Mouse (Mus musculus) adrenal gland, adult 18-20 months (tissue): ENCODE results near the gene Mnd1. TPM values are rescaled to one million over a fixed set of nuclear protein-coding genes. Genes with fewer than 3 reads are reported as not detected.

ENCODE experiments used
- DNase-seq, 2 experiments: peaks; one replicate each; pipeline ENCODE4 v3.0.0; 2021 to 2022; ENCODE audit warnings: low spot score in 2 of 2
- total RNA-seq, 2 experiments: library from RNA; stranded (reverse); gene quantifications; 1 replicate in 1 of 2; 2 replicates in 1 of 2; pipeline ENCODE4 v1.2.3; 2021

Gene Mnd1
- total RNA-seq, 2 experiments from 2014 or later: 9.8 to 10.2 TPM

- no peak for DNase-seq
Observed at GRCm38 (mm10) chr3:84165391-84165790, 9.8 kb upstream of the Mnd1 start.

- no peak for DNase-seq
Observed at GRCm38 (mm10) chr3:84157559-84158350, 2.2 kb upstream of the Mnd1 start.

DNA sequence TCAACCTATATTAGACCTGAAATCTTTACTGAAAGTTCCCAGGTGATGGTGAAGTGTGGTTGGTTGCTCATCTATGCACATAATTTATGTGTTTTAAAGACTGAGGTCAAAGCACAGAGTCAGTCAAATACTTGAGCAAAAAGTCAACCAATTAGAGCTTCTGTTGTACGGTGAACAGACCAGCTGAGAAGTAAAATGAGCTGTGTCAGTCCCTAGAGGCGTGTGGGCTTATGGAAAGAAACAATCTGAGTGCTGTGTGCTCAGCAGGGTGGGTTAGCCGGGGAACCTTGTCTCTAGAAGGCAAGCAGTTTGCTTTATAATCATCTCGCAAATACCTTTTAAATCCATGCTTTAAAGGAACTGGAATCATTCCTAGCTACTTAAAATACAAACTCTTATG, 1.4 kb upstream of the Mnd1 start:
- DNase-seq: no peak

- no peak for DNase-seq
Observed at GRCm38 (mm10) chr3:84156105-84156504, 519 bp upstream of the Mnd1 start.

- no peak for DNase-seq
Observed at GRCm38 (mm10) chr3:84155146-84155545, 440 bp downstream of the Mnd1 start.

GRCm38 (mm10) chr3:84154721-84155141, 855 bp downstream of the Mnd1 start:
- no peak for DNase-seq

DNA sequence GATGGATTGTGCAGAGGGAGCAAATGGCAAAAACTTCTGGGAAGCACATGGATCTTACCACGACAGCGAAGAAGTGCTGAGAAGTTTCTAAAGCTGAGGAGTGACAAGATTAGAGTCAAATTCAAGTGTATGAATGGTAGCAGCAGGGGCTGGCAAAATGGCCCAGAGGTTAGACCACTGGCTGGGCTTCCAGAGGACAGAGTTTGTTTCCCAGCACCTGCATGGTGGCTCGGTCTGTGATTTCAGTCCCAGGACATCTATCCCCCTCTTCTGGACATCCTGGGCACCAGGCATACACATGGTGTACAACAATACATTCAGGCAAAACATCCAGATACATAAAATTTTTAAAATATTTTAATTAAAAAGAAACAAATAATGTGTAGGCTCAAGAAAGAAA, 5.8 kb downstream of the Mnd1 start:
- no peak for DNase-seq

GRCm38 (mm10) chr3:84140947-84141346, 14.6 kb downstream of the Mnd1 start:
- DNase-seq: no peak

- DNase-seq: no peak
Observed at GRCm38 (mm10) chr3:84136509-84136908, 19.1 kb downstream of the Mnd1 start.

- DNase-seq: no peak
Observed at GRCm38 (mm10) chr3:84135933-84136332, 19.7 kb downstream of the Mnd1 start.

- peak in 1 of 2 experiments; percentile 31 for DNase-seq
Observed at GRCm38 (mm10) chr3:84135387-84135786, 20.2 kb downstream of the Mnd1 start.

GRCm38 (mm10) chr3:84131369-84131768, 24.2 kb downstream of the Mnd1 start:
- no peak for DNase-seq

DNA sequence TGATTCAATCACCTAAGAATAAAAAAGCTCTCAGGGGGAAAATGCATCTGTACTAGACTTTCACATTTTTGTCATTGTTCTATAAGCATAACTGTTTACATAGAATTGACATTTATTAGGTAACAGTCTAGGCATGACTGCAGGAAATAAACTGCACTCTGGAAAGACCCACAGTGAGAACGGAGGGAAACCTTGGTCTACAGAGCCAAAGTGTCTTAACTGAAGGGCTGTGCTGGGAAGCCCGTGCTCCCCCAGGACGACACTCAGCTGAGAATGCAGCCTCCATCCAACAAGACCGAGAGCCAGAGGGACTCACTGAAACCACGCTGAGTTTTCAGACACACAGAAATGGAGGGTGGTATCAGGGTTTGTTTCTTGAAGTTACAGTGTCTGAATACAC, 24.8 kb downstream of the Mnd1 start:
- DNase-seq: no peak

DNA sequence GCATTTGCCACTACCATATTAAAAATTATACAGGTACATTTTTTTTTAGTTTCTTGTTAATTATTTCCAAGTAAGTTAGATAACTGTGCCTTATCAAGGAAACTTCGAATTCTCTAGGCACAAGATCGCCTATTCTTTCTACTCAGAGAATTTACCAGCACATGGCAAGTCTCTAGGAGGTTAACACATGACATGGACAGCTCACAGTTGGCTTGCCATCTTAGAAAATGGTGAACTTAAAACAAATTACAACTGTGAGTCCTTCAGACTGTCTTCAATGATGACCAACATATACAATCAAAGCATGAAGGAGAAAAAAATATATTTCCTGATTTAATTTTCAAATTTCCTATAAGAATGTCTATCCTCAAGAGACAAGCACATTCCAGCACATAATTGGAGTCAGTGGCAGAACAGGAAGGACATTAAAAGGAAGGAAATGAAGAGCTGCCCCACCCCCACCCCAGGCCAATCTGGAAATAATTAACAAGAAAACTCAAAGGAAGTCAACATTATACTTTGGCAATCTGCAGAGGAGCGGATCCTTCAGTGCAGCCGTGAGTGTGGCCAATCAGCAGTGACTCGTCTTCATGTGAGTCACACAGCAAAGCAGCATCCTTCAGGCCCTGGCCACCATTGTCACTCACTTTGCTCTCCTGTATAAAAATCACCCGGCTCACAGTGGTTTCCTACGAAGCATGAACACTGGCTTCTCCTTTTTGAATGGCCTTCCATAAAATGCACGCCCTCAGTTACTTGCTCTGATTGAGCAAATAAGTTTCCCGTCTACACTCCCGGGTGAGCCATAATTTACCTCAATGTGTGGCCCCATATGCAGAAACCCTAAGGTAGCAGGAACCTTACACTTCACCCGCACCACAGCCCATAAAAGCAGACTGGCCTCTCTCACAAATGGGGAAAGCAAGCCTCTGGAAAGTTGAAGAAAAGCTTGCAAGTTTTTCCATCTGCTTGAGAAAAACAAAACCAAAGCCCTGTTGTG, 26.4 kb downstream of the Mnd1 start:
- no peak for DNase-seq

DNA sequence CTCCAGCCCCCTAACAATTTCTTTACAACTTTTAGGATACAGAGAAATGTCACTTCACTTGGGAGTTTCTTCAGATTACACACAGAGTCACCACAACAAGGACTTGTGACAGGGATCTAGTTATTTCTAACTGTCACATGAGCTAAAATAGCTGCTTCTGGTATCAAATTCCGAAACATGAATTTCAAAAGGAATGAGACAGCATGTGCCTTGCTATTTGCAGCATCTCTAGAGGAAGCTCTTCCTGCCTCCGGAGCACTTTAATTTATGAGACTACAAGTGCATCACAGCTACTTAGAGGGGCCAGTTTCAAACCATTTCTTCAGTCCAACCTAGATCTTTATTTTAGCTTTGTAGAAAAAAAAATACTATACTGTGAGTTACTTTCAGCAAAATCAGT, 28.2 kb downstream of the Mnd1 start:
- DNase-seq: no peak

GRCm38 (mm10) chr3:84126721-84127120, 28.9 kb downstream of the Mnd1 start:
- no peak for DNase-seq

- no peak for DNase-seq
Observed at GRCm38 (mm10) chr3:84125704-84126289, 29.8 kb downstream of the Mnd1 start.

GRCm38 (mm10) chr3:84123461-84123860, 32.1 kb downstream of the Mnd1 start:
- peak; percentile 15 to 42 for DNase-seq

GRCm38 (mm10) chr3:84118718-84119117, 36.9 kb downstream of the Mnd1 start:
- DNase-seq: no peak

GRCm38 (mm10) chr3:84118178-84118577, 37.4 kb downstream of the Mnd1 start:
- no peak for DNase-seq

DNA sequence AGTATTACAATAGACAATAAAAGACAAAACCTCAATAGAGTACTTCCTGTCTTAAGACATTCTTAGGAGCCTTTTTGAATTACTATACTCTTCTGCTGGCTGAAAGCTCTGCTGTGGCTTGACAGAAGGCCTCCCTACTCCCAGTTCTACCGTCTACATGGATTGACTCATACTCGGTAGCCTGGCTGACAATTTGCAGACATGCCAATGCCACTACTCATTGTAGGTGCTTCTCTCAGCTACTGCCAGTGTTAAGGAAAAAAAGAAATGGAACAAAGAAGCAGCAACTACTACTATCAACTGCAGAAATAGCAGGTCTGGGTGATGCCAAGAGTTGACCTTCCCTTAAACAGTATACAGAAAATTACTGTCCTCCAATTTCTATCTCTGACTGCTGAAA, 47.0 kb downstream of the Mnd1 start:
- DNase-seq: no peak

DNA sequence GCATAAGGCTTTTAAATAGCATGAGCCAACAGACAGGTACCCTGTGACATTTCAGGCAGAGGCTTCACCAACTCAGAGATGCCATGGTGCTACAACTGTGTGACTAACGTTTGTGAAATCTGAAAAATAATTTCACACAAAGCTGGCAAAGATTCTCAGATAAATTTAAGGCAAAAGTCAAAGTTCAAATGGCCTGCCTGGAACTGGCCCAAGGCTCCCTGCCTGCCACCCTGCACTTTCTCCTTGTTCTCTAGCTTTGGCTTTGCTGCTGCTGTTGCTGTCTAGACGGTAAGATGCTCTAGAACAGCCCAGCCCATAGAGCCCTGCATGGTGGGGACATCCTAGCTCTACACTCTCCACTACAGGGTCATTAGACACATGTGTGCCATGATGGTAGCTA, 49.5 kb downstream of the Mnd1 start:
- no peak for DNase-seq
